Mouse (Mus musculus) limb, embryonic 14.5 days (tissue): ENCODE data around the gene Gins3. TPM values are rescaled to one million over a fixed set of nuclear protein-coding genes. Genes with fewer than 3 reads are reported as not detected.

Experiments
- ATAC-seq: fragments of 200-750 bp; cut with Nextera tagmentation; 2 replicates; pipeline ENCODE4 v1.8.0; 2017; ENCODE audit warnings: low read depth, moderate number of reproducible peaks, moderate TSS enrichment; ENCODE audit not compliant: low FRiP score
- DNase-seq: peaks from one replicate; pipeline ENCODE4 v3.0.0-alpha.2; 2015; ENCODE audit warnings: low spot score
- H3K27ac ChIP-seq: fragments of 300-500 bp; sonication (generic); replicated peaks from 2 replicates; pipeline ENCODE4 v1.5.1; 2014; ENCODE audit warnings: low read depth, mild to moderate bottlenecking, low read length, moderate library complexity, mixed read lengths
- H3K27me3 ChIP-seq: fragments of 300-500 bp; sonication (generic); 2 replicates; pipeline ENCODE4 v1.6.1; 2014; ENCODE audit warnings: low read length, mixed read lengths; ENCODE audit not compliant: control insufficient read depth, insufficient read depth
- H3K36me3 ChIP-seq: fragments of 300-500 bp; sonication (generic); 2 replicates; pipeline ENCODE4 v1.6.1; 2014; ENCODE audit warnings: mild to moderate bottlenecking, low read length, moderate library complexity, mixed read lengths; ENCODE audit not compliant: control insufficient read depth, insufficient read depth
- H3K4me1 ChIP-seq: fragments of 300-500 bp; sonication (generic); 2 replicates; pipeline ENCODE4 v1.6.1; 2014; ENCODE audit warnings: antibody characterized with exemption, low read length, mixed read lengths; ENCODE audit not compliant: control insufficient read depth, insufficient read depth
- H3K4me2 ChIP-seq: fragments of 300-500 bp; sonication (generic); replicated peaks from 2 replicates; pipeline ENCODE4 v1.6.1; 2014; ENCODE audit warnings: low read depth, mild to moderate bottlenecking, low read length, moderate library complexity; ENCODE audit not compliant: severe bottlenecking
- H3K4me3 ChIP-seq: fragments of 300-500 bp; sonication (generic); replicated peaks from 2 replicates; pipeline ENCODE4 v1.5.1; 2014; ENCODE audit warnings: low read length
- H3K9ac ChIP-seq: fragments of 300-500 bp; sonication (generic); 2 replicates; pipeline ENCODE4 v1.6.1; 2014; ENCODE audit warnings: mild to moderate bottlenecking, low read depth, low read length, moderate library complexity; ENCODE audit not compliant: severe bottlenecking
- H3K9me3 ChIP-seq: fragments of 300-500 bp; sonication (generic); 2 replicates; pipeline ENCODE4 v1.6.1; 2016; ENCODE audit warnings: low read length; ENCODE audit not compliant: control insufficient read depth
- POLR2A ChIP-seq: fragments of 200-500 bp; IDR thresholded peaks from 2 replicates; pipeline ENCODE4 v1.8.0; 2012; ENCODE audit warnings: inconsistent platforms, mild to moderate bottlenecking, moderate library complexity, borderline replicate concordance; ENCODE audit not compliant: insufficient read depth, insufficient read length; ENCODE audit errors: extremely low read depth
- WGBS: fragments of 180-500 bp; shearing (Covaris S2); extraction: QIAGEN DNeasy Blood & Tissue Kit; methylation state at CpG from one replicate; pipeline ENCODE4 v1.1.7; 2014; 5-methylcytosine and 5-hydroxymethylcytosine counted together
- polyA plus RNA-seq, 2 experiments: library from polyadenylated mRNA; depleted of rRNA in 1 of 2; stranded (reverse) in 1 of 2; unstranded in 1 of 2; fragments of >200 nt; fragmentation: Nextera tagmentation in 1 of 2; extraction: Ambion mirVana in 1 of 2; gene quantifications; 2 replicates each; pipeline versions ENCODE4 v1.2.1 to v1.2.3; 2012 to 2014

The Gins3 gene
- polyA plus RNA-seq, 2 experiments = 11.1 to 21.7 TPM

- H3K9ac ChIP-seq = no peak overlapping the region
- H3K9me3 ChIP-seq = no peaks in the 10 kb centered on the region
- 0 out of 2 replicates have a peak, but pooled peaks cover under 1% of the 10 kb centered on the region for H3K27me3 ChIP-seq
- peak; percentile 20 for DNase-seq
- no peaks in the 10 kb centered on the region for H3K36me3 ChIP-seq
- no peak overlapping the region for H3K4me2 ChIP-seq
- TF ChIP-seq POLR2A = no peak
- WGBS = 46% methylated on average over 9 of the region's 9 CpGs
- peak; percentile 64; the same call in 1 of the 2 replicates for ATAC-seq
- H3K4me3 ChIP-seq = no peak overlapping the region
- H3K4me1 ChIP-seq = no peaks in the 10 kb centered on the region
- no peak overlapping the region for H3K27ac ChIP-seq
These were observed 26.0 kb upstream of the Gins3 start for GRCm38 (mm10) chr8:95607210-95607609.

GRCm38 (mm10) chr8:95609406-95609805 lies 23.8 kb upstream of the Gins3 start:
- H3K27ac ChIP-seq = no peak overlapping the region
- no peak overlapping the region for H3K4me3 ChIP-seq
- H3K4me1 ChIP-seq = no peaks in the 10 kb centered on the region
- ATAC-seq (no peak), DNase-seq (no peak)
- no peaks in the 10 kb centered on the region for H3K36me3 ChIP-seq
- H3K27me3 ChIP-seq = 0 out of 2 replicates have a peak, but pooled peaks cover 4% of the 10 kb centered on the region
- TF ChIP-seq POLR2A = no peak
- H3K9me3 ChIP-seq = no peaks in the 10 kb centered on the region
- no peak overlapping the region for H3K4me2 ChIP-seq
- H3K9ac ChIP-seq = no peak overlapping the region
- WGBS = 77% methylated on average over 5 of the region's 5 CpGs

GRCm38 (mm10) chr8:95610749-95611148 lies 22.5 kb upstream of the Gins3 start:
- H3K27me3 ChIP-seq = 0 out of 2 replicates have a peak, but pooled peaks cover 4% of the 10 kb centered on the region
- WGBS = 87% methylated on average over 14 of the region's 14 CpGs

GRCm38 (mm10) chr8:95611769-95612168 lies 21.5 kb upstream of the Gins3 start:
- ATAC-seq (peak; percentile 72), DNase-seq (no peak)
- 67% methylated on average over 5 of the region's 5 CpGs for WGBS
- H3K27me3 ChIP-seq = 0 out of 2 replicates have a peak, but pooled peaks cover 4% of the 10 kb centered on the region
- no peak overlapping the region for H3K4me2 ChIP-seq
- no peaks in the 10 kb centered on the region for H3K4me1 ChIP-seq
- H3K27ac ChIP-seq = no peak overlapping the region
- H3K4me3 ChIP-seq = no peak overlapping the region
- no peak overlapping the region for H3K9ac ChIP-seq
- H3K9me3 ChIP-seq = no peaks in the 10 kb centered on the region
- H3K36me3 ChIP-seq = no peaks in the 10 kb centered on the region
- TF ChIP-seq POLR2A = no peak

More at GRCm38 (mm10) chr8:95610749-95611148, 22.5 kb upstream of the Gins3 start:
- no peak overlapping the region for H3K4me3 ChIP-seq
- no peaks in the 10 kb centered on the region for H3K4me1 ChIP-seq
- no peak for TF ChIP-seq POLR2A
- DNase-seq (no peak), ATAC-seq (no peak)
- no peak overlapping the region for H3K4me2 ChIP-seq
- H3K36me3 ChIP-seq = no peaks in the 10 kb centered on the region
- no peak overlapping the region for H3K9ac ChIP-seq
- no peak overlapping the region for H3K27ac ChIP-seq
- no peaks in the 10 kb centered on the region for H3K9me3 ChIP-seq

GRCm38 (mm10) chr8:95616383-95616782 lies 16.9 kb upstream of the Gins3 start:
- H3K9ac ChIP-seq = no peak overlapping the region
- H3K4me1 ChIP-seq = no peaks in the 10 kb centered on the region
- H3K9me3 ChIP-seq = no peaks in the 10 kb centered on the region
- H3K36me3 ChIP-seq = no peaks in the 10 kb centered on the region
- no peak for DNase-seq
- no peak overlapping the region for H3K4me2 ChIP-seq
- no peak for ATAC-seq
- H3K27me3 ChIP-seq = 0 out of 2 replicates have a peak, but pooled peaks cover 4% of the 10 kb centered on the region
- TF ChIP-seq POLR2A = no peak
- 91% methylated on average over 7 of the region's 7 CpGs for WGBS
- H3K4me3 ChIP-seq = no peak overlapping the region
- H3K27ac ChIP-seq = no peak overlapping the region

GRCm38 (mm10) chr8:95620046-95620445 lies 13.2 kb upstream of the Gins3 start:
- no peak overlapping the region for H3K27ac ChIP-seq
- H3K9ac ChIP-seq = no peak overlapping the region
- WGBS = 86% methylated on average over 2 of the region's 2 CpGs
- H3K4me3 ChIP-seq = no peak overlapping the region
- H3K9me3 ChIP-seq = no peaks in the 10 kb centered on the region
- ATAC-seq (no peak), DNase-seq (no peak)
- no peak for TF ChIP-seq POLR2A
- H3K36me3 ChIP-seq = no peaks in the 10 kb centered on the region
- no peaks in the 10 kb centered on the region for H3K4me1 ChIP-seq
- H3K27me3 ChIP-seq = no peaks in the 10 kb centered on the region
- H3K4me2 ChIP-seq = no peak overlapping the region
